Mouse (Mus musculus) adrenal gland, adult 10 weeks (tissue): ENCODE measurements around the gene Htatsf1. TPM values are rescaled to one million over a fixed set of nuclear protein-coding genes. Genes with fewer than 3 reads are reported as not detected.

ENCODE experiments used
- polyA plus RNA-seq: library from polyadenylated mRNA; stranded (reverse); fragments of 350-450 nt; fragmentation: Illumina TruSeq; extraction: RNeasy Lipid Tissue Mini Kit (QIAGEN cat#74804); gene quantifications from one replicate; pipeline ENCODE4 v1.2.3, GENCODE M21; 2014; ENCODE audit warnings: low read depth, low replicate concordance

The Htatsf1 gene
- polyA plus RNA-seq: 132 TPM

DNA sequence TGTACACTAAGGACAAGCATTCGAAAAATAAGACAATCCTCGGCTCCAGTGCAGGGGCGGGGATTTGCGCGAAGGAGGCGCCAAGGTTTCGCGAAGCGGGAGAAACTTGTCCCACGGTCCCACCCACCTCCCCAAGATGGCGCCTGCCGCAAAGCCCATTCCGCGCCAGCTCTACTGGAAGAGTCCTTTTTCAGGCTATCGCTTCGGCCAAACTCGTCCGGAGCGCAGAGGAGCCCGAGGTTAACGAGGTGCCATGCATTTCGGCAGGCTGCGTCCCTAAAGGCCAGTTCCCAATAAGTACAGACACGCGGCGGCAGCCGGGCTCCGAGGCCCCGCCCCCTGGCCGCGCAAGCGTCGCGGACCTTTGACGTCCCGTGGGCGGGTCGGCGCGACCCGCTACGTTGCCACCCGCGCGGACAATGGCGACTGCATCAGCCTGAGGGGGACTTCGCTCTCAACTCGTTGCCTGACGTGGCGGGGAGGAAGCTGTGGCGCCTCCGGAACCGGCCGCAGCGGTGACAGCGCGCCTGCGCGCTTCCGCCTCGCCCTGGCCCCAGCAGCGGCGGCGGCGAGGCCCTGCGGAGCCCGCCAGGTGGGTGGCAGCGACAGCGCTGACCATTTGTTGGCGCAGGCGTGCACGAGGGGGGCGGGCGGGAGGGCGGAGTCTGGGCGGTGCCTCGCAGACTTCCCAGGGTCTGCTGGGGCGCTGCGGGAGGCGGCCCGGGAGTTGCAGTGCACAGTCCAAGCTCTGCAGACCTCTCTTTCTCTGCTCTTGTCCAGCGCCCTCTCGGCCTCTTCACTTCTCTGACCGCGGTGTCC lies at the start of gene Htatsf1:
Htatsf1 (plus strand) TSS at position 410 of the 819 bp plus-strand sequence.

GRCm38 (mm10) chrX:57042774-57043173 lies 10.6 kb upstream of the Htatsf1 start, which contains the start of gene Brs3:
TSS of gene Brs3 (plus strand) at chrX:57043074.

DNA sequence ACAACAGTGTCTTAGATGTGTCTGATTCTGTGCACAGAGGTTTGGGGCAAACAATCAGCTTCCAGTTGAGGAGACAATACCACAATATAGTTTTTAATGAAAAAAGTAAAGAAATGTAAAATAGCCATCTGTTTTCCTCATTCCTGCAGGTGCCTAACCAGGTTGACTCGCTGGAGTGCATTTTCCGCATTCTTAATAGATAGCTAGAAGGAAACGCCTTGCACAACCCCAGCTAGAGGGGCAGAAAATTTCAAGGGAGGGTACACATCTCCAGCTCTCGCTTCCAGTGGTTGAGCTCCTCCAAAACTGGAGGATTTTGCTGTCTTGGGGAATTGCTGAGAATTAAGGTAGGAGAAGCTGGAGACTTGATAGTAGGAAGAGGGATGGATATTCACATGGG lies 34.4 kb downstream of the Htatsf1 start, which contains the start of gene Vgll1:
Vgll1 (plus strand) TSS at position 301 of the 400 bp plus-strand sequence.

Other genes starting within 250 kb of the Htatsf1 start
- 3.7 TPM for gene Map7d3, start 231.3 kb upstream of the Htatsf1 start, polyA plus RNA-seq
- gene Adgrg4, start 183.4 kb upstream of the Htatsf1 start, polyA plus RNA-seq: not detected
- gene Brs3, start 10.5 kb upstream of the Htatsf1 start, polyA plus RNA-seq: not detected
- gene Vgll1, start 34.5 kb downstream of the Htatsf1 start, polyA plus RNA-seq: not detected
- not detected for gene Cd40lg, start 158.6 kb downstream of the Htatsf1 start, polyA plus RNA-seq